Mouse (Mus musculus) brain, adult 2 months (tissue): ENCODE measurements at regions not wholly inside any gene's neighbourhood (a gene's known extent, or its start where the extent isn't known, plus 50 kb on each side); places are given as distances from the start of the nearest gene placed in this dataset.
"Not testable (repeated sequence)": the region's sequence is repeated elsewhere in the genome, so short reads cannot be mapped to it uniquely, and the experiment has no call there.

Experiments
- DNase-seq: peaks from one replicate; pipeline ENCODE4 v3.0.0; 2011; ENCODE audit warnings: low read depth, low spot score

GRCm38 (mm10) chr3:39776278-39777039, 754.6 kb upstream of the Intu start:
- DNase-seq = no peak

- DNase-seq = no peak
Observed at GRCm38 (mm10) chr3:39779690-39780218, 751.3 kb upstream of the Intu start.

GRCm38 (mm10) chr3:39780270-39780669, 750.8 kb upstream of the Intu start:
- DNase-seq = no peak

GRCm38 (mm10) chr3:39784901-39785300, 746.2 kb upstream of the Intu start:
- peak; percentile 29 for DNase-seq

- DNase-seq = no peak
Observed at GRCm38 (mm10) chr3:39809586-39809985, 721.5 kb upstream of the Intu start.

GRCm38 (mm10) chr3:39814814-39815213, 716.3 kb upstream of the Intu start:
- peak; percentile 72 for DNase-seq

- no peak for DNase-seq
Observed at GRCm38 (mm10) chr3:39830488-39831056, 700.5 kb upstream of the Intu start.

GRCm38 (mm10) chr3:39838377-39839145, 692.5 kb upstream of the Intu start:
- peak; percentile 17 for DNase-seq

DNA sequence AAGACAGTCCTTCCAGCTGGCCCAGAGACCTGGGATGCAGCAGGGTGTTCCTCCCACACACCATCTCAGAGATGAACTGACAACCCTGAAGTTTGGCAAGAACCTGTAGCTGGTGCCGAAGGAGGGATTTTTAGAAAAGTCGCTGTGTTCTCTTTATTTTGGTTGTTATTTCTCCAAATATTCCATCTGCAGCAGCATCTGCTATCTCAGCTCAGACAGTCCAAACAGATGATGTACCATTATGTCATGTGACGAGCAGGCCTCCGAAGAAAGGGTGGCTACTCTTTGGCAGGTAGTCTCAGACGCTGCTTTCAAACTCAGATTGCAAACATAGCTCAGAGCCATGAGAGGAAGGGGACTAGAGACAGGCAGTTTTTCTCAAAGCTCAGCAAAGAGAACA, 690.1 kb upstream of the Intu start:
- DNase-seq = peak; percentile 56

DNA sequence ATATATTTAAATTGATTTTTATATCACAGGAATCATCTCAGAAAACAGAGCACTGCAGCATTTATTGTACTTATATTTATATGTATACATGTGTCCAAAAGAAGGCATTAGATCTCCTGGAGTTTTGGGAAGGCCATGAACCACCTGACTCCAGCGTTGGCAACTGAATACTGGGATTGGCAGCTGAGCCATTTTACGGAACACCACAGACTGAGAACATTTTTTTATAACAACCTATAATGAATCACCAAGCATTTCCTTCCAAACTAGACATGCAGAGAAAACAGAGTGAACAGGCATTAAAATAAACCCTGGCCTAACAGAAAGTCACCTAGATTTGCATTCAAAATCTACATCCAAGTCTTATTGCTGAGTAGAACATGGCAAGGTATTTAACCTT, 686.0 kb upstream of the Intu start:
- DNase-seq = peak; percentile 25

- DNase-seq = no peak
Observed at GRCm38 (mm10) chr3:39848829-39849228, 682.3 kb upstream of the Intu start.

DNA sequence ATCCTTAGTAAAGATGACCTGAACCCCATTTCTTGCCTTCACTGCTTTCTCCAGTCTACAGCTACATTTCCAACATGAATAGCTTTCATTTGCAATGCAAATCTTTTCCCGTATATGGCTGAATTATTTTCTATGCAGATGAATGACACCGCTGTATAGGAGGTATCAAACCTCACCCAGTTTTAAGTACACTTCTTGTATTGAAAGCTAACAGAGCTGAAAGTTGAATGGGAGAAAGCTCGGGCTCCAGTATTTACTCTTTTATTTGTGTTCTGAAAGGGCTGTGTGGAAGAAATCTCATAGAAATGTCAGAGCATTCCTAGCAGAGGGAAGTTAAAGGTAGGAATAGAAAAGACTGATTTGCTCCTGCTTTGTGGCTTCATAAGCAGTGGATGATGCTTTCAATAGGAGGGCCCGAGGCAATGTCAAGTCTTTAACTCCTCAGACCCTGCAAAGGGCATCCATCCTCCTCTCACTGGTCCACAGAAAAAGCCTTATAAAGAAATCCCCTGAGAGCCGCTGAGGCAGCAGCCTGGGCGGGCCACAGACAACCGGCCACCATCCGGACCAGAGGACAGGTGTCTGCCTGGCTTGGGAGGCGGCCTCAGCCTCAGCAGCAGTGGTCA, 673.8 kb upstream of the Intu start:
- no peak for DNase-seq

- DNase-seq = not testable (repeated sequence)
Observed at GRCm38 (mm10) chr3:39876046-39876445, 655.0 kb upstream of the Intu start.

GRCm38 (mm10) chr3:39884370-39884769, 646.7 kb upstream of the Intu start:
- no peak for DNase-seq

- DNase-seq = no peak
Observed at GRCm38 (mm10) chr3:39888376-39888775, 642.7 kb upstream of the Intu start.

GRCm38 (mm10) chr3:39889222-39889621, 641.9 kb upstream of the Intu start:
- no peak for DNase-seq

- no peak for DNase-seq
Observed at GRCm38 (mm10) chr3:39898961-39899360, 632.1 kb upstream of the Intu start.

- peak; percentile 9 for DNase-seq
Observed at GRCm38 (mm10) chr3:39900207-39900606, 630.9 kb upstream of the Intu start.

DNA sequence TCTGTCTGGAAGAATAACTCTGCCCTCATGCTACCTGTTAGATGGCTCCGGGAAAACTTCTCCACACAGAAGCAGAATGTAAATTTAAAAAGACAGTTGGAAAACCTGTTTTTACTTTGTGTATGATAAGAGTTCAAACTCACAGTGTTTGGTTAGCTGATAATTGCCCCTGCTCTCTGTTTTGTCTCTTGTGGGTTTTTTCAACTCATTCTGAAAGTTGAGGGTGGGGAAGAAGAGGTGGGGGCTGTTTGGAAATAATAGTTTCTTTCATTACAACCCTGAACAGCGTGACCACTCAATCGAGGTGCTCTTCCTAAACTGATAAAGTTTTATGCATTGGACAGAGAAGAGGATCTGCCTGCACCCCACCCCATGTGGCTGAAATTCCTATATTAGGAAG, 626.7 kb upstream of the Intu start:
- no peak for DNase-seq

- peak; percentile 44 for DNase-seq
Observed at GRCm38 (mm10) chr3:39908676-39909362, 622.3 kb upstream of the Intu start.

DNA sequence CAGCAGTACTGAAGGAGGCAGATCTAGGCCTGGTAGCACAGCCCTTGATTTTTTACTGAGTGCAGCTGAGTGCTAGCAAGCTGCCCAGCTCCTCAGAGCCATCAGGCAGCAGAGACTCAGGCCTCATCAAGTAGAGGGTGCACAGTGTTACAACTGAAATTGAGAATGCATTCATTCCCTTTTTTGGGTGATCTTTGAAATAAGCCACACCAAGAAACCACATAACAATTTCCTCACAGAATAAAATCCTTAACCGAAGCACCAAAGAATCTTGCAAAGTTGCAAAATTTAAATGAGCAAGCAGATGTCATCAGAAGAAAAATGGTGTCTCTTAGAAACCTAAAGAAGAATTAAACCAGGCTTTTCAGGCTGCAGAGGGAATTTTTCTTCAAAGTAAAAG, 621.4 kb upstream of the Intu start:
- DNase-seq = peak; percentile 22
